Comparison of ENCODE assay signal across 9 mouse cellular contexts in the genomic region with DNA sequence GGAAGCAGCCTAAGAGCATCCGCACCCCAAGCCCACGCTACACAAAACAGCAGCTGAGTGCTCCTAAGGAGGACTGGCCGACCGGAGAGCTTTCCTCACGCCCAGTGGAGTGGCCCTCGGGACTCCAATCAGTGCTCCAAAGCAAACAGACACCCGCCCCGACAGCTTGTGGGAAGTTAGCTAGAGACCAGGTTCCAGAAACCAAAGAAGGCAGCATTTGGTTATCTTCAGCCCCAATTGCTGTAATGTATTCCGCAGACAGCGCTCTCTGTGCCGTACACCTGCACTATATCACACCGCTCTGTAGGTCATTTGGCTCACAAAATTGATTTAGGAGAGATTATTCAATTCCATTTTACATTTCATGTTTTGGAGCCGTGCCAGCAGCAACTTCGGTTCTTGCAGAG. TPM values are rescaled to one million over a fixed set of nuclear protein-coding genes. Genes with fewer than 3 reads are reported as not detected.
DNase-seq lines count a peak whose midpoint lies in the region; ATAC-seq and TF ChIP-seq lines count a peak whose summit lies in the region.
"Had no signal": no experiment of that assay in that cellular context is flagged by ENCODE, and none has a peak within 500 bp of the region (broad histone marks: within the 10 kb centered on the region; RNA-seq: fewer than 3 reads in every experiment).

No protein-coding gene starts in this region.

- ATAC-seq in kidney, embryonic 16.5 days (ENCODE audit: low FRiP score, low TSS enrichment): peak; percentile 63; the same call in 1 of the 2 replicates
- ATAC-seq in heart, postnatal 0 days (ENCODE audit: insufficient read depth, low read depth): 0 out of 2 replicates have a peak, but pooled peaks have one; percentile 49
- peak; percentile 58 for ATAC-seq in liver, embryonic 13.5 days (ENCODE audit: low read depth)
- ATAC-seq in stomach, embryonic 14.5 days (ENCODE audit: insufficient number of reproducible peaks, insufficient read depth, low FRiP score, low read depth): peak; percentile 34; the same call in 1 of the 2 replicates

- no peak overlapping the region for H3K9ac ChIP-seq in kidney, embryonic 16.5 days (replicated peaks; ENCODE audit: low read length)
- H3K9ac ChIP-seq in heart, postnatal 0 days (replicated peaks; ENCODE audit: low read depth, low read length): no peak overlapping the region
- peak overlapping the region; percentile 14; the same call in 1 of the 2 replicates for H3K9ac ChIP-seq in liver, embryonic 13.5 days
- no peak overlapping the region for H3K9ac ChIP-seq in stomach, embryonic 14.5 days (replicated peaks; ENCODE audit: low read depth, low read length)
- H3K9ac ChIP-seq: limb, embryonic 12.5 days had no signal

- H3K9me3 ChIP-seq in kidney, embryonic 16.5 days (ENCODE audit: low read length): no peaks in the 10 kb centered on the region
- no peaks in the 10 kb centered on the region for H3K9me3 ChIP-seq in heart, postnatal 0 days (replicated peaks; ENCODE audit: control insufficient read depth, low read length)
- no peaks in the 10 kb centered on the region for H3K9me3 ChIP-seq in liver, embryonic 13.5 days (replicated peaks)
- H3K9me3 ChIP-seq in stomach, embryonic 14.5 days (ENCODE audit: control insufficient read depth, low read depth, low read length): no peaks in the 10 kb centered on the region
- H3K9me3 ChIP-seq: limb, embryonic 12.5 days had no signal

- 20% methylated on average over 14 of the region's 14 CpGs for WGBS in kidney, embryonic 16.5 days
- WGBS in heart, postnatal 0 days: 59% methylated on average over 14 of the region's 14 CpGs
- 35% methylated on average over 14 of the region's 14 CpGs for WGBS in liver, embryonic 13.5 days (ENCODE audit: insufficient replicate concordance)
- 28% methylated on average over 14 of the region's 14 CpGs for WGBS in stomach, embryonic 14.5 days

- TF ChIP-seq EP300 in heart, postnatal 0 days (IDR thresholded peaks at IDR 0.05; ENCODE audit: low read depth): no peak

- peak overlapping the region; percentile 22; the same call in 1 of the 2 replicates for H3K27ac ChIP-seq in kidney, embryonic 16.5 days (ENCODE audit: low read length)
- peak overlapping the region; percentile 70 for H3K27ac ChIP-seq in heart, postnatal 0 days (ENCODE audit: low read depth)
- H3K27ac ChIP-seq in liver, embryonic 13.5 days: 0 out of 2 replicates have a peak overlapping the region, but pooled peaks have one; percentile 47
- peak overlapping the region; percentile 74; the same call in 1 of the 2 replicates for H3K27ac ChIP-seq in stomach, embryonic 14.5 days (ENCODE audit: low read length)
- H3K27ac ChIP-seq: limb, embryonic 12.5 days had no signal

- no peaks in the 10 kb centered on the region for H3K36me3 ChIP-seq in kidney, embryonic 16.5 days (ENCODE audit: insufficient read depth, low read length)
- no peaks in the 10 kb centered on the region for H3K36me3 ChIP-seq in heart, postnatal 0 days (replicated peaks; ENCODE audit: control insufficient read depth, insufficient read depth, low read length)
- no peaks in the 10 kb centered on the region for H3K36me3 ChIP-seq in liver, embryonic 13.5 days
- H3K36me3 ChIP-seq in stomach, embryonic 14.5 days (ENCODE audit: control insufficient read depth, insufficient read depth, low read length): no peaks in the 10 kb centered on the region
- H3K36me3 ChIP-seq: limb, embryonic 12.5 days had no signal

- no peaks in the 10 kb centered on the region for H3K27me3 ChIP-seq in kidney, embryonic 16.5 days (ENCODE audit: insufficient read depth, low read length)
- no peaks in the 10 kb centered on the region for H3K27me3 ChIP-seq in heart, postnatal 0 days (ENCODE audit: control insufficient read depth, insufficient read depth, low read length)
- no peaks in the 10 kb centered on the region for H3K27me3 ChIP-seq in liver, embryonic 13.5 days
- no peaks in the 10 kb centered on the region for H3K27me3 ChIP-seq in stomach, embryonic 14.5 days (ENCODE audit: control insufficient read depth, insufficient read depth, low read length)
- H3K27me3 ChIP-seq: limb, embryonic 12.5 days had no signal

- H3K4me1 ChIP-seq in kidney, embryonic 16.5 days (ENCODE audit: insufficient read depth, low read length): peaks cover 31% of the 10 kb centered on the region
- H3K4me1 ChIP-seq in heart, postnatal 0 days (ENCODE audit: control insufficient read depth, insufficient read depth): no peaks in the 10 kb centered on the region
- peaks cover 63% of the 10 kb centered on the region for H3K4me1 ChIP-seq in liver, embryonic 13.5 days (replicated peaks)
- H3K4me1 ChIP-seq in stomach, embryonic 14.5 days (ENCODE audit: control insufficient read depth, insufficient read depth, low read length): peaks cover 37% of the 10 kb centered on the region

- H3K4me3 ChIP-seq in kidney, embryonic 16.5 days (ENCODE audit: low read length): peak overlapping the region; percentile 15; the same call in 1 of the 2 replicates
- H3K4me3 ChIP-seq in heart, postnatal 0 days (ENCODE audit: low read depth, low read length): no peak overlapping the region
- H3K4me3 ChIP-seq in liver, embryonic 13.5 days (replicated peaks): peak overlapping the region; percentile 35
- H3K4me3 ChIP-seq in stomach, embryonic 14.5 days (ENCODE audit: low read depth, low read length): no peak overlapping the region
- H3K4me3 ChIP-seq: limb, embryonic 12.5 days had no signal

- peak overlapping the region; percentile 51 for H3K4me2 ChIP-seq in kidney, embryonic 16.5 days (replicated peaks; ENCODE audit: low read depth, low read length)
- H3K4me2 ChIP-seq in heart, postnatal 0 days (ENCODE audit: low read depth, low read length): peak overlapping the region; percentile 25; the same call in 1 of the 2 replicates
- H3K4me2 ChIP-seq in liver, embryonic 13.5 days: peak overlapping the region; percentile 60
- H3K4me2 ChIP-seq in stomach, embryonic 14.5 days (replicated peaks; ENCODE audit: low read depth, low read length): peak overlapping the region; percentile 19

- no peak for TF ChIP-seq CTCF in heart, postnatal 0 days (IDR thresholded peaks at IDR 0.05; ENCODE audit: low read depth)

- no peak for DNase-seq in kidney, adult 18-20 months
- DNase-seq in heart, postnatal 0 days (ENCODE audit: low spot score): peak; percentile 22
- DNase-seq in liver, embryonic 13.5 days: peak; percentile 8
- no peak for DNase-seq in frontal cortex, adult 2 months (ENCODE audit: extremely low spot score in 1 of 2, low spot score in 1 of 2)
- no peak for DNase-seq in embryo, embryonic 10 days (ENCODE audit: low spot score)
- no peak for DNase-seq in left cerebral cortex, adult 9 months (ENCODE audit: low spot score in 2 of 2)

RNA-seq across cellular contexts. Expression of a gene that starts 55.7 kb away (rescaled TPM):
- polyA plus RNA-seq in kidney, embryonic 16.5 days (2015; fragmentation: Nextera tagmentation; extraction: Ambion mirVana): 53.2 and 54.4 TPM in 2 replicates
- 5.6 and 17.1 TPM in 2 replicates for total RNA-seq in heart, postnatal 0 days (2014; rRNA removed; ENCODE audit: low replicate concordance)
- polyA plus RNA-seq in heart, postnatal 0 days (2015; fragmentation: Nextera tagmentation; extraction: Ambion mirVana): 5.9 and 6.9 TPM in 2 replicates
- 5.1 and 7.6 TPM in 2 replicates for polyA plus RNA-seq in liver, embryonic 13.5 days (2015; fragmentation: Nextera tagmentation; extraction: Ambion mirVana)
- 27.3 and 28.2 TPM in 2 replicates for polyA plus RNA-seq in stomach, embryonic 14.5 days (2014; fragmentation: Nextera tagmentation; extraction: Ambion mirVana)
- polyA plus RNA-seq in frontal cortex, adult 2 months (2012; rRNA removed): 250 and 267 TPM in 2 replicates

Comparison
In these comparisons a context has a peak if more than half of its experiments do, and no peak if none do; other contexts are left out.
1. H3K27ac ChIP-seq: peak in every context shown above with its lines; median percentile 74 in stomach, embryonic 14.5 days; 70 in heart, postnatal 0 days; 47 in liver, embryonic 13.5 days; 22 in kidney, embryonic 16.5 days.
2. H3K4me3 ChIP-seq: peak in kidney, embryonic 16.5 days (single experiment) and liver, embryonic 13.5 days (single experiment); none in heart, postnatal 0 days (single experiment) and stomach, embryonic 14.5 days (single experiment).
3. DNase-seq: peak in heart, postnatal 0 days (single experiment) and liver, embryonic 13.5 days (single experiment); none in kidney, adult 18-20 months (single experiment), frontal cortex, adult 2 months (0 of 2), embryo, embryonic 10 days (single experiment) and left cerebral cortex, adult 9 months (0 of 2).
4. Peak in every context shown above with its lines, with median percentiles within 50 percentile points of each other: ATAC-seq and H3K4me2 ChIP-seq.